Comparison of ENCODE assay signal across 8 mouse cellular contexts in the genomic region with DNA sequence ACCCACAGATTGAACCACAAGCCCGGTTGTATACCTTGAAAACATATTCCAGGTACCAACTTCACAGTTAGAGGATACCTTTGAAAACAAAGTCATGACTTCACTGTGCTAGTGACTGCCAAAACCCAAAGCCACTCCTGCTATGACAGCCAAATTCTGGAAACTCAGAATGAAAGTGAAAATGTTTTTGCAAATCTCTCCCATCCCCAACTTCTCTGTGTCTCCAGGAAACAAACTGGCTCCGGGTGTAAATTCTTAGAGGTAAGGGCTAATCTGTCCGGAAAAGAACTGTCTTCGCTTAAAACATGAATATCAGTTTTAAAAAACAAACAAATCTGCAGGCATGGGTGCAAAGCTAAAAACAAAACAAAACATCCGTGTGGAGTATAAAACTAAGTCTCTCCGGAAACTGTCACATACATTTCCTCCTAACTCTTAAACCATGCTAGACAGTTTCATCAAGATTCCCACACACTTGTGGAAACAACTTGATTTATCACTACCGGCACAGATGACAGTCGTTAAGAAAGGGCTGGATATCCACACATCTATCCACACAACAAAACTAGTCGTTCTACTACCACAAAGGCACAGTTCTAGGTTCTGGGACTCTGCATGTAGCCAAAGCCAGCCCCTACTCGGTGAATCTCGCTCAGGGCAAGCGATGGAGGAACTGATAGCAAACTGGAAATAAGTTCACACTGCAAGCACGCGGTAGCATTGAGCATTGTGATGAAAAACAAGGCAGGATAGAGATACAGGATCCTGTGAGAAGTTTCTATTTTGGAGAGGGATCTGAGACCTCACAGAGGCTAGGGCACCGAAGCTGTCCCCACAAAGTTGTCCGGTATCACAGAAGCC. TPM values are rescaled to one million over a fixed set of nuclear protein-coding genes. Genes with fewer than 3 reads are reported as not detected.
DNase-seq lines count a peak whose midpoint lies in the region; ATAC-seq lines count a peak whose summit lies in the region.

No protein-coding gene starts in this region.

- intact Hi-C loops in left cerebral cortex, postnatal 25 days (cut with DNase I), result no loop called here

- H3K4me1 ChIP-seq in lung, embryonic 15.5 days, result peaks cover 25% of the 10 kb centered on the region
- H3K4me1 ChIP-seq in hindbrain, embryonic 13.5 days (replicated peaks), result peaks cover 66% of the 10 kb centered on the region

- no peaks in the 10 kb centered on the region for H3K27me3 ChIP-seq in lung, embryonic 15.5 days
- peaks cover 34% of the 10 kb centered on the region for H3K27me3 ChIP-seq in hindbrain, embryonic 13.5 days

- WGBS in lung, embryonic 15.5 days, result 15% methylated on average over 16 of the region's 16 CpGs
- 33% methylated on average over 16 of the region's 16 CpGs for WGBS in hindbrain, embryonic 13.5 days

- H3K9me3 ChIP-seq in lung, embryonic 15.5 days, result no peaks in the 10 kb centered on the region
- H3K9me3 ChIP-seq in hindbrain, embryonic 13.5 days, result no peaks in the 10 kb centered on the region

- no peak for ATAC-seq in lung, embryonic 15.5 days (ENCODE audit: borderline replicate concordance, extremely low read depth, low FRiP score, low TSS enrichment)
- ATAC-seq in hindbrain, embryonic 13.5 days (ENCODE audit: low FRiP score), result no peak
- ATAC-seq in megakaryocyte progenitor cell, adult 5-6 weeks (replicated peaks; ENCODE audit: poor library complexity), result peak; percentile 6; the same call in 1 of the 2 replicates

- peak overlapping the region; percentile 75 for H3K9ac ChIP-seq in lung, embryonic 15.5 days
- H3K9ac ChIP-seq in hindbrain, embryonic 13.5 days, result peak overlapping the region; percentile 88

- H3K4me2 ChIP-seq in lung, embryonic 15.5 days, result peak overlapping the region; percentile 87
- peak overlapping the region; percentile 92 for H3K4me2 ChIP-seq in hindbrain, embryonic 13.5 days

- H3K27ac ChIP-seq in lung, embryonic 15.5 days, result peak overlapping the region; percentile 77
- H3K27ac ChIP-seq in hindbrain, embryonic 13.5 days, result 0 out of 2 replicates have a peak overlapping the region, but pooled peaks have one; percentile 4

- no peaks in the 10 kb centered on the region for H3K36me3 ChIP-seq in lung, embryonic 15.5 days
- H3K36me3 ChIP-seq in hindbrain, embryonic 13.5 days, result no peaks in the 10 kb centered on the region

- peak overlapping the region; percentile 83 for H3K4me3 ChIP-seq in lung, embryonic 15.5 days
- peak overlapping the region; percentile 73 for H3K4me3 ChIP-seq in hindbrain, embryonic 13.5 days

- DNase-seq in lung, postnatal 10 days, result no peak
- DNase-seq in embryo, embryonic 10.5 days (ENCODE audit: low spot score), result peak; percentile 59
- DNase-seq in urinary bladder, postnatal 4 days (ENCODE audit: low spot score in 2 of 2), result no peak
- DNase-seq in c-Kit-positive CD71-positive TER-119-positive erythroid progenitor cells, embryonic 14.5 days (ENCODE audit: low spot score), result no peak
- DNase-seq in left cerebral cortex, postnatal 25 days (ENCODE audit: low spot score in 2 of 2), result no peak

RNA-seq across cellular contexts. Expression of a gene that starts 0.9 kb away (rescaled TPM):
- polyA plus RNA-seq in lung, embryonic 15.5 days (2015; fragmentation: Nextera tagmentation; extraction: Ambion mirVana), result 26.6 and 27.6 TPM in 2 replicates
- polyA plus RNA-seq in hindbrain, embryonic 13.5 days (2015; fragmentation: Nextera tagmentation; extraction: Ambion mirVana), result 7.5 and 7.8 TPM in 2 replicates
- total RNA-seq in megakaryocyte progenitor cell, adult 5-6 weeks (2015), result 19.4 and 23.6 TPM in 2 replicates
- total RNA-seq in megakaryocyte progenitor cell, adult 5-6 weeks (2017), result 19.8 and 20.8 TPM in 2 replicates
- 10 to 100 TPM; 16.6 to 17.0 TPM for total RNA-seq in left cerebral cortex, postnatal 25 days (2021)

RNA-seq across cellular contexts. Expression of a gene that starts 0.9 kb away (rescaled TPM):
- 3.5 and 3.8 TPM in 2 replicates for polyA plus RNA-seq in lung, embryonic 15.5 days (2015; fragmentation: Nextera tagmentation; extraction: Ambion mirVana)
- polyA plus RNA-seq in hindbrain, embryonic 13.5 days (2015; fragmentation: Nextera tagmentation; extraction: Ambion mirVana), result 2.7 and 3.2 TPM in 2 replicates
- total RNA-seq in megakaryocyte progenitor cell, adult 5-6 weeks (2015), result 5.9 and 11.8 TPM in 2 replicates
- 2.7 and 3.5 TPM in 2 replicates for total RNA-seq in megakaryocyte progenitor cell, adult 5-6 weeks (2017)
- 1 to 10 TPM; 6.1 to 9.5 TPM for total RNA-seq in left cerebral cortex, postnatal 25 days (2021)

RNA-seq across cellular contexts. Expression of a gene that starts 26.8 kb away (rescaled TPM):
- polyA plus RNA-seq in lung, embryonic 15.5 days (2015; fragmentation: Nextera tagmentation; extraction: Ambion mirVana), result 4.3 and 4.5 TPM in 2 replicates
- 9.8 and 10.2 TPM in 2 replicates for polyA plus RNA-seq in hindbrain, embryonic 13.5 days (2015; fragmentation: Nextera tagmentation; extraction: Ambion mirVana)
- 0.10 TPM in 1 of 2 replicates, not detected in the other for total RNA-seq in megakaryocyte progenitor cell, adult 5-6 weeks (2015)
- not detected in 2 replicates for total RNA-seq in megakaryocyte progenitor cell, adult 5-6 weeks (2017)
- 10 to 100 TPM; 46.6 to 46.7 TPM for total RNA-seq in left cerebral cortex, postnatal 25 days (2021)

Comparison
In these comparisons a context has a peak if more than half of its experiments do, and no peak if none do; other contexts are left out.
1. RNA of a gene that starts 26.8 kb away (total RNA-seq): 46.6 to 46.7 TPM in left cerebral cortex, postnatal 25 days; 0.10 TPM in megakaryocyte progenitor cell, adult 5-6 weeks; every median in the first group is over 10 times any median in the second.